Mouse (Mus musculus) liver, postnatal 0 days (tissue): ENCODE results near the gene Stard5.

Experiments
- CTCF ChIP-seq: sonication (generic); IDR thresholded peaks from 2 replicates; pipeline ENCODE4 v1.5.1; 2016; ENCODE audit warnings: antibody characterized with exemption, low read depth
- EP300 ChIP-seq: IDR thresholded peaks from 2 replicates; pipeline ENCODE4 v1.6.1; 2016; ENCODE audit warnings: antibody characterized with exemption, low read depth, mild to moderate bottlenecking

DNA sequence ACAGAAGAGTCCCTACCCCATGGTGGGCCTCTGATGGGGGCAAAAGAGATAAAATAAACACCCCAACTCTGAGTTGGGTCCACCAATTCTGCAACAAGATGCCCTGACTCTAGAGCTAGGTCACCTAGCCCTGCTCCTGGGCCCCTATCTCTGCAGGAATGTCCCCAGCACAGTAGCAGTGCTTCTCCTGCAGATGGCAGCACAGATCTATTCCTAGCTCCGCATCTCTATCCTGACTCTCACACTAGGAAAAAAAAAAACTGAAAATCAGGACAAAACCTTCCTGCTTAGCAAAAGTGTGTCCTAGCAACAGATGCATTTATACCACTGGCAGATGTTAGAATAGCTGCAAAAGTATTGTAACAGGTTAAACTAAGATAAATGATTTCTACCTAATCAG is 37.0 kb downstream of the Stard5 start:
- TF ChIP-seq EP300 (no peak), CTCF (peak; percentile 77)
